Mouse (Mus musculus) midbrain, embryonic 10.5 days (tissue): ENCODE measurements around the gene Cbx8. TPM values are rescaled to one million over a fixed set of nuclear protein-coding genes. Genes with fewer than 3 reads are reported as not detected.

Experiments
- DNase-seq: peaks from one replicate; pipeline ENCODE4 v3.0.0-alpha.2; 2017; ENCODE audit warnings: low spot score
- H3K27ac ChIP-seq: fragments of 300-500 bp; sonication (generic); replicated peaks from 2 replicates; pipeline ENCODE4 v1.5.1; 2016; ENCODE audit warnings: mild to moderate bottlenecking
- H3K27me3 ChIP-seq: fragments of 300-500 bp; sonication (generic); 2 replicates; pipeline ENCODE4 v1.6.1; 2016; ENCODE audit warnings: low read depth, mild to moderate bottlenecking; ENCODE audit not compliant: poor library complexity, severe bottlenecking
- H3K36me3 ChIP-seq: fragments of 300-500 bp; sonication (generic); 2 replicates; pipeline ENCODE4 v1.6.1; 2016; ENCODE audit warnings: mild to moderate bottlenecking, moderate library complexity
- H3K4me1 ChIP-seq: fragments of 300-500 bp; sonication (generic); 2 replicates; pipeline ENCODE4 v1.6.1; 2016
- H3K4me3 ChIP-seq: fragments of 300-500 bp; sonication (generic); 2 replicates; pipeline ENCODE4 v1.5.1; 2016; ENCODE audit warnings: mild to moderate bottlenecking, moderate library complexity
- H3K9me3 ChIP-seq: fragments of 300-500 bp; sonication (generic); replicated peaks from 2 replicates; pipeline ENCODE4 v1.6.1; 2016; ENCODE audit warnings: mild to moderate bottlenecking
- WGBS: fragments of 180-500 bp; shearing (Covaris S2); methylation state at CpG from one replicate; pipeline ENCODE4 v1.1.7; 2016; 5-methylcytosine and 5-hydroxymethylcytosine counted together
- polyA plus RNA-seq: library from polyadenylated mRNA; unstranded; fragments of >200 nt; fragmentation: Nextera tagmentation; extraction: Ambion mirVana; gene quantifications from 2 replicates; pipeline ENCODE4 v1.2.1, GENCODE M21; 2016

Gene Cbx8
- polyA plus RNA-seq, 1 experiment from 2014 or later = 13.5 TPM

GRCm38 (mm10) chr11:119041750-119042465, 1.1 kb upstream of the Cbx8 start:
- no peak for DNase-seq
- Histone ChIP-seq H3K9me3 (no peaks in the 10 kb centered on the region), H3K27me3 (peaks cover 92% of the 10 kb centered on the region), H3K36me3 (peaks cover 10% of the 10 kb centered on the region), H3K27ac (peak overlapping the region; percentile 90), H3K4me3 (peak overlapping the region; percentile 86), H3K4me1 (peaks cover 86% of the 10 kb centered on the region)
- under 1% methylated on average over 31 of the region's 31 CpGs for WGBS

- 0% methylated on average over 31 of the region's 31 CpGs for WGBS
- no peaks in the 10 kb centered on the region for H3K9me3 ChIP-seq
Observed at GRCm38 (mm10) chr11:119041325-119041716, 552 bp upstream of the Cbx8 start.

GRCm38 (mm10) chr11:119039732-119040512, 847 bp downstream of the Cbx8 start:
- Histone ChIP-seq H3K27ac (peak overlapping the region; percentile 95), H3K36me3 (peaks cover 10% of the 10 kb centered on the region), H3K9me3 (no peaks in the 10 kb centered on the region), H3K4me3 (peak overlapping the region; percentile 86), H3K27me3 (peaks cover 92% of the 10 kb centered on the region), H3K4me1 (peaks cover 90% of the 10 kb centered on the region)
- DNase-seq = no peak
- WGBS = 2% methylated on average over 21 of the region's 21 CpGs

More at GRCm38 (mm10) chr11:119041325-119041716, 552 bp upstream of the Cbx8 start:
- Histone ChIP-seq H3K27ac (peak overlapping the region; percentile 90), H3K4me1 (peaks cover 86% of the 10 kb centered on the region), H3K36me3 (peaks cover 10% of the 10 kb centered on the region), H3K4me3 (peak overlapping the region; percentile 86), H3K27me3 (peaks cover 92% of the 10 kb centered on the region)
- peak; percentile 88 for DNase-seq

- Histone ChIP-seq H3K4me1 (peaks cover 90% of the 10 kb centered on the region), H3K4me3 (peak overlapping the region; percentile 86), H3K36me3 (peaks cover 10% of the 10 kb centered on the region), H3K9me3 (no peaks in the 10 kb centered on the region), H3K27me3 (peaks cover 92% of the 10 kb centered on the region), H3K27ac (no peak overlapping the region)
- DNase-seq = no peak
- 20% methylated on average over 22 of the region's 22 CpGs for WGBS
Observed at GRCm38 (mm10) chr11:119038744-119039484, 1.9 kb downstream of the Cbx8 start.

GRCm38 (mm10) chr11:119037780-119038401, 2.9 kb downstream of the Cbx8 start:
- Histone ChIP-seq H3K36me3 (peaks cover 10% of the 10 kb centered on the region), H3K4me1 (peaks cover 93% of the 10 kb centered on the region), H3K27me3 (peaks cover 92% of the 10 kb centered on the region), H3K4me3 (peak overlapping the region; percentile 57), H3K9me3 (no peaks in the 10 kb centered on the region), H3K27ac (peak overlapping the region; percentile 49; the same call in 1 of the 2 replicates)
- DNase-seq = peak; percentile 54
- under 1% methylated on average over 18 of the region's 18 CpGs for WGBS

- Histone ChIP-seq H3K27ac (peak overlapping the region; percentile 49; the same call in 1 of the 2 replicates), H3K36me3 (peaks cover 12% of the 10 kb centered on the region), H3K9me3 (no peaks in the 10 kb centered on the region), H3K4me3 (peak overlapping the region; percentile 57), H3K27me3 (peaks cover 86% of the 10 kb centered on the region), H3K4me1 (peaks cover 88% of the 10 kb centered on the region)
- WGBS = under 1% methylated on average over 57 of the region's 57 CpGs
- peak; percentile 73 for DNase-seq
Observed at GRCm38 (mm10) chr11:119036934-119037779, 3.6 kb downstream of the Cbx8 start.

- H3K4me1 ChIP-seq = peaks cover 85% of the 10 kb centered on the region
- no peaks in the 10 kb centered on the region for H3K9me3 ChIP-seq
- 0% methylated on average over 15 of the region's 15 CpGs for WGBS
- H3K27ac ChIP-seq = no peak overlapping the region
- H3K27me3 ChIP-seq = peaks cover 79% of the 10 kb centered on the region
- DNase-seq = no peak
- H3K4me3 ChIP-seq = peak overlapping the region; percentile 57
- peaks cover 18% of the 10 kb centered on the region for H3K36me3 ChIP-seq
Observed at GRCm38 (mm10) chr11:119036447-119036846, 4.3 kb downstream of the Cbx8 start.

GRCm38 (mm10) chr11:119035686-119036165, 5.0 kb downstream of the Cbx8 start:
- Histone ChIP-seq H3K4me1 (peaks cover 79% of the 10 kb centered on the region), H3K27me3 (peaks cover 74% of the 10 kb centered on the region), H3K36me3 (peaks cover 25% of the 10 kb centered on the region), H3K9me3 (no peaks in the 10 kb centered on the region), H3K27ac (no peak overlapping the region), H3K4me3 (peak overlapping the region; percentile 44)
- under 1% methylated on average over 21 of the region's 21 CpGs for WGBS
- DNase-seq = peak; percentile 72

GRCm38 (mm10) chr11:119035094-119035685, 5.6 kb downstream of the Cbx8 start:
- peaks cover 74% of the 10 kb centered on the region for H3K4me1 ChIP-seq

GRCm38 (mm10) chr11:119034635-119035034, 6.1 kb downstream of the Cbx8 start:
- Histone ChIP-seq H3K4me3 (peak overlapping the region; percentile 44), H3K9me3 (no peaks in the 10 kb centered on the region), H3K36me3 (peaks cover 36% of the 10 kb centered on the region), H3K27ac (no peak overlapping the region), H3K27me3 (peaks cover 68% of the 10 kb centered on the region), H3K4me1 (peaks cover 70% of the 10 kb centered on the region)
- DNase-seq = no peak
- WGBS = under 1% methylated on average over 19 of the region's 19 CpGs

More at GRCm38 (mm10) chr11:119035094-119035685, 5.6 kb downstream of the Cbx8 start:
- 1% methylated on average over 21 of the region's 21 CpGs for WGBS
- Histone ChIP-seq H3K27me3 (peaks cover 74% of the 10 kb centered on the region), H3K9me3 (no peaks in the 10 kb centered on the region), H3K4me3 (peak overlapping the region; percentile 44), H3K36me3 (peaks cover 30% of the 10 kb centered on the region), H3K27ac (no peak overlapping the region)
- DNase-seq = no peak
